In genomic region chr3:89603300-89603699, GRCm38 (mm10) we compare ENCODE assay signal across 26 mouse cellular contexts.
DNase-seq lines count a peak whose midpoint lies in the region; ATAC-seq and TF ChIP-seq lines count a peak whose summit lies in the region.
"Had no signal": no experiment of that assay in that cellular context is flagged by ENCODE, and none has a peak within 500 bp of the region (broad histone marks: within the 10 kb centered on the region; RNA-seq: fewer than 3 reads in every experiment).

No protein-coding gene starts in this region.

- H3K9me3 ChIP-seq in hindbrain, postnatal 0 days (ENCODE audit: low read length): no peaks in the 10 kb centered on the region
- H3K9me3 ChIP-seq in hindbrain, embryonic 13.5 days: peaks cover 4% of the 10 kb centered on the region
- H3K9me3 ChIP-seq: forebrain, embryonic 15.5 days; hindbrain, embryonic 12.5 days had no signal

- peak; percentile 22 for DNase-seq in hindbrain, postnatal 0 days (ENCODE audit: low spot score)
- peak; percentile 45 for DNase-seq in layer of hippocampus, adult 9-11 months
- DNase-seq in layer of hippocampus, postnatal 14 days (ENCODE audit: low spot score in 2 of 2): no peak
- peak; percentile 27 for DNase-seq in brain, embryonic 14.5 days (ENCODE audit: low read depth)
- no peak for DNase-seq in ovary, postnatal 36 days (ENCODE audit: low spot score)
- DNase-seq: adrenal gland, adult 2 months; adrenal gland, postnatal 14 days; cerebellum, adult 11 months; cerebellum, adult 2 months; cerebellum, adult 9-11 months; cerebellum, postnatal 36 days; embryo, embryonic 11 days; gastrocnemius, adult 2 months; gastrocnemius, postnatal 14 days; heart, adult 11 months had no signal

- no peak for ATAC-seq in hindbrain, postnatal 0 days
- ATAC-seq in hindbrain, embryonic 13.5 days (ENCODE audit: low FRiP score): no peak
- ATAC-seq: CD4-positive, CD25-positive, alpha-beta regulatory T cell, adult 4 months; forebrain, embryonic 15.5 days; hindbrain, embryonic 16.5 days; inflammation-experienced regulatory T-cells, adult 6 months had no signal

- no peak for TF ChIP-seq POLR2A in brain, embryonic 14.5 days (IDR thresholded peaks at IDR 0.05; ENCODE audit: borderline replicate concordance, extremely low read depth, insufficient read depth, insufficient read length, poor library complexity, severe bottlenecking)

- H3K4me1 ChIP-seq in hindbrain, postnatal 0 days (ENCODE audit: insufficient read depth, low read length): peaks cover 31% of the 10 kb centered on the region
- H3K4me1 ChIP-seq in hindbrain, embryonic 13.5 days (replicated peaks): peaks cover 54% of the 10 kb centered on the region

- no peaks in the 10 kb centered on the region for H3K36me3 ChIP-seq in hindbrain, postnatal 0 days (ENCODE audit: insufficient read depth, low read length)
- 0 out of 2 replicates have a peak, but pooled peaks cover 3% of the 10 kb centered on the region for H3K36me3 ChIP-seq in hindbrain, embryonic 13.5 days
- H3K36me3 ChIP-seq: embryonic facial prominence, embryonic 10.5 days; embryonic facial prominence, embryonic 13.5 days; forebrain, embryonic 12.5 days; forebrain, embryonic 15.5 days; hindbrain, embryonic 12.5 days had no signal

- no peak for TF ChIP-seq CTCF in hindbrain, postnatal 0 days (IDR thresholded peaks at IDR 0.05; ENCODE audit: low read depth)
- no peak for TF ChIP-seq CTCF in brain, embryonic 14.5 days (IDR thresholded peaks at IDR 0.05; ENCODE audit: borderline replicate concordance, extremely low read depth, insufficient read depth, insufficient read length)

- WGBS in hindbrain, postnatal 0 days: 54% methylated on average over 5 of the region's 5 CpGs
- WGBS in hindbrain, embryonic 13.5 days: 93% methylated on average over 5 of the region's 5 CpGs

- H3K27me3 ChIP-seq in hindbrain, postnatal 0 days (ENCODE audit: insufficient read depth, low read length): no peaks in the 10 kb centered on the region
- no peaks in the 10 kb centered on the region for H3K27me3 ChIP-seq in hindbrain, embryonic 13.5 days
- H3K27me3 ChIP-seq: embryonic facial prominence, embryonic 13.5 days; forebrain, embryonic 12.5 days; forebrain, embryonic 15.5 days; hindbrain, embryonic 12.5 days had no signal

- no peak overlapping the region for H3K27ac ChIP-seq in hindbrain, postnatal 0 days
- H3K27ac ChIP-seq in hindbrain, embryonic 13.5 days: no peak overlapping the region
- H3K27ac ChIP-seq: embryonic facial prominence, embryonic 10.5 days; embryonic facial prominence, embryonic 13.5 days; forebrain, embryonic 12.5 days; forebrain, embryonic 15.5 days; gastrocnemius, adult 2 months; hindbrain, embryonic 12.5 days had no signal

- H3K4me3 ChIP-seq in hindbrain, postnatal 0 days (ENCODE audit: low read length): no peak overlapping the region
- H3K4me3 ChIP-seq in hindbrain, embryonic 13.5 days: no peak overlapping the region
- H3K4me3 ChIP-seq: embryonic facial prominence, embryonic 10.5 days; embryonic facial prominence, embryonic 13.5 days; erythroblast, embryonic 14.5 days; forebrain, embryonic 12.5 days; forebrain, embryonic 15.5 days; gastrocnemius, adult 2 months; hindbrain, embryonic 12.5 days had no signal

- H3K9ac ChIP-seq in hindbrain, postnatal 0 days (replicated peaks; ENCODE audit: low read length): no peak overlapping the region
- no peak overlapping the region for H3K9ac ChIP-seq in hindbrain, embryonic 13.5 days
- H3K9ac ChIP-seq: embryonic facial prominence, embryonic 13.5 days; forebrain, embryonic 12.5 days; forebrain, embryonic 15.5 days; hindbrain, embryonic 12.5 days had no signal

- H3K4me2 ChIP-seq in hindbrain, postnatal 0 days (ENCODE audit: low read depth, low read length): no peak overlapping the region
- no peak overlapping the region for H3K4me2 ChIP-seq in hindbrain, embryonic 13.5 days
- H3K4me2 ChIP-seq: embryonic facial prominence, embryonic 13.5 days; forebrain, embryonic 12.5 days; forebrain, embryonic 15.5 days; heart, embryonic 11.5 days; hindbrain, embryonic 12.5 days had no signal

Comparison
In these comparisons a context has a peak if more than half of its experiments do, and no peak if none do; other contexts are left out.
1. DNase-seq: peak in hindbrain, postnatal 0 days (single experiment), layer of hippocampus, adult 9-11 months (single experiment) and brain, embryonic 14.5 days (single experiment); none in layer of hippocampus, postnatal 14 days (0 of 2) and ovary, postnatal 36 days (single experiment).